Mouse (Mus musculus) fibroblast of lung, adult 2 months (primary cell): ENCODE measurements around the gene Sft2d1.

ENCODE experiments used
- DNase-seq: peaks from one replicate; pipeline ENCODE4 v3.0.0-alpha.2; 2011; ENCODE audit warnings: low read depth

Sft2d1 gene

GRCm38 (mm10) chr17:8361281-8362103 is 50.6 kb downstream of the Sft2d1 start:
- DNase-seq, result no peak

GRCm38 (mm10) chr17:8367514-8368480 is 56.9 kb downstream of the Sft2d1 start:
- DNase-seq, result peak; percentile 6

- DNase-seq, result no peak
Observed at GRCm38 (mm10) chr17:8368570-8368969, 57.7 kb downstream of the Sft2d1 start.

- no peak for DNase-seq
Observed at GRCm38 (mm10) chr17:8369171-8369570, 58.3 kb downstream of the Sft2d1 start.

GRCm38 (mm10) chr17:8370634-8371229 is 59.8 kb downstream of the Sft2d1 start:
- no peak for DNase-seq

GRCm38 (mm10) chr17:8371834-8372233 is 60.9 kb downstream of the Sft2d1 start:
- no peak for DNase-seq

- DNase-seq, result peak; percentile 44
Observed at GRCm38 (mm10) chr17:8372286-8373046, 61.6 kb downstream of the Sft2d1 start.
